Mouse (Mus musculus) G1E (cell line): ENCODE results near the gene Polr3b.

Source experiments
- CTCF ChIP-seq: IDR thresholded peaks from 2 replicates; pipeline ENCODE4 v1.5.1; 2012; ENCODE audit warnings: low read depth, low read length, inconsistent platforms, mixed read lengths
- TAL1 ChIP-seq: conservative IDR thresholded peaks from 2 replicates; pipeline ENCODE4 v1.6.1; 2012; ENCODE audit warnings: low read depth, low read length, inconsistent platforms, mixed read lengths

- no peak for TF ChIP-seq TAL1
- TF ChIP-seq CTCF: no peak
These were observed 64.0 kb downstream of the Polr3b start for GRCm38 (mm10) chr10:84686122-84686497.
